Mouse (Mus musculus) heart, embryonic 11.5 days (tissue): ENCODE measurements at regions not wholly inside any gene's neighbourhood (a gene's known extent, or its start where the extent isn't known, plus 50 kb on each side); places are given as distances from the start of the nearest gene placed in this dataset.

Experiments
- ATAC-seq: fragments of 200-750 bp; cut with Nextera tagmentation; replicated peaks from 2 replicates; pipeline ENCODE4 v1.8.0; 2017; ENCODE audit warnings: moderate library complexity; ENCODE audit not compliant: insufficient number of reproducible peaks, low FRiP score, low TSS enrichment
- H3K27ac ChIP-seq: fragments of 300-500 bp; sonication (generic); 2 replicates; pipeline ENCODE4 v1.5.1; 2014; ENCODE audit warnings: mild to moderate bottlenecking, low read depth, low read length
- H3K27me3 ChIP-seq: fragments of 300-500 bp; sonication (generic); 2 replicates; pipeline ENCODE4 v1.6.1; 2014; ENCODE audit warnings: mild to moderate bottlenecking, low read length, mixed read lengths; ENCODE audit not compliant: control insufficient read depth, insufficient read depth
- H3K36me3 ChIP-seq: fragments of 300-500 bp; sonication (generic); 2 replicates; pipeline ENCODE4 v1.6.1; 2014; ENCODE audit warnings: mild to moderate bottlenecking, low read length, moderate library complexity, mixed read lengths; ENCODE audit not compliant: control insufficient read depth, insufficient read depth
- H3K4me1 ChIP-seq: fragments of 300-500 bp; sonication (generic); 2 replicates; pipeline ENCODE4 v1.6.1; 2014; ENCODE audit warnings: low read length; ENCODE audit not compliant: control insufficient read depth, insufficient read depth
- H3K4me2 ChIP-seq: fragments of 300-500 bp; sonication (generic); 2 replicates; pipeline ENCODE4 v1.6.1; 2014; ENCODE audit warnings: mild to moderate bottlenecking, moderate library complexity
- H3K4me3 ChIP-seq: fragments of 300-500 bp; sonication (generic); 2 replicates; pipeline ENCODE4 v1.5.1; 2014; ENCODE audit warnings: low read depth, low read length
- H3K9ac ChIP-seq: fragments of 300-500 bp; sonication (generic); 2 replicates; pipeline ENCODE4 v1.6.1; 2014; ENCODE audit warnings: mild to moderate bottlenecking, low read depth, low read length, moderate library complexity
- H3K9me3 ChIP-seq: fragments of 300-500 bp; sonication (generic); replicated peaks from 2 replicates; pipeline ENCODE4 v1.6.1; 2016; ENCODE audit warnings: low read length; ENCODE audit not compliant: control insufficient read depth
- WGBS: fragments of 180-500 bp; shearing (Covaris S2); extraction: QIAGEN DNeasy Blood & Tissue Kit; methylation state at CpG from one replicate; pipeline ENCODE4 v1.1.7; 2014; ENCODE audit not compliant: insufficient replicate concordance; 5-methylcytosine and 5-hydroxymethylcytosine counted together

DNA sequence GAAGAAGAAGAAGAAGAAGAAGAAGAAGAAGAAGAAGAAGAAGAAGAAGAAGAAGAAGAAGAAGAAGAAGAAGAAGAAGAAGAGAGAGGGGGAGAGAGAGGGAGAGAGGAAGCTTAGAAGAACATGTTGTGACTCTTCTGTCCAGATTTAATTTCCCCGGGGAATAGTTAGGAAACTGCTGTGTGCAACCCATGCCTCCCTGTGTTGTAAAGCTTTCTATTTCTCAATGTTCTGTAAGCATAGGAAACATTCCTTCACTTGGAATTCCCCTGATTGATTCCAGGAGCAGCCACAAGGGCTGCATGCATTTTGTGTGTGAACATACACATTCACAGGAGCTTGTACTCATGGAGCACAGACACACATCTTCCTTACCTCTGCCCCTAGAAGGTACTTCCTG is 81.7 kb downstream of the Mrpl39 start:
- no peak overlapping the region for H3K9ac ChIP-seq
- H3K4me2 ChIP-seq: no peak overlapping the region
- H3K36me3 ChIP-seq: no peaks in the 10 kb centered on the region
- no peak for ATAC-seq
- no peak overlapping the region for H3K4me3 ChIP-seq
- no peaks in the 10 kb centered on the region for H3K4me1 ChIP-seq
- no peaks in the 10 kb centered on the region for H3K27me3 ChIP-seq
- no peaks in the 10 kb centered on the region for H3K9me3 ChIP-seq
- 73% methylated on average over 1 of the region's 1 CpGs for WGBS
- no peak overlapping the region for H3K27ac ChIP-seq

DNA sequence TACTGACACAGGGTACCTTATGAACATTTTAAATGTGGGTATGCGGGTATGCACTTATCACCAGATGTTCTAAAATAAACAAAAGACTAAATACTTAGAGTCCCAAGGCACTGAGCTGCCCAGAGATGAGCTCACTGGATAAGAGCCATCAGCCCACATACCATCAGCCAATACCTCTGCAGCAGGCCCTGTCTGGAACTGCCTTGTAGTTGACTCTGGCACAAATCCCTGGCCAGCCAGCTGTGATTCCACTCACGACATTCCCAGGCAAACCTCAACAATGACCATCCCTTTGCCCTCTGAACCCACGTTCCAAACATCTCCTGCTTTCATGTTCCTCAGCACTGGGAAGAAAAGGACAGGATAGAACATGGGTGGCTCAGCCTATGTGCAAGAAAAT is 73.7 kb downstream of the Mrpl39 start:
- no peaks in the 10 kb centered on the region for H3K9me3 ChIP-seq
- no peak overlapping the region for H3K27ac ChIP-seq
- 0 out of 2 replicates have a peak, but pooled peaks have one; percentile 26 for ATAC-seq
- H3K27me3 ChIP-seq: no peaks in the 10 kb centered on the region
- H3K4me3 ChIP-seq: no peak overlapping the region
- H3K4me2 ChIP-seq: no peak overlapping the region
- H3K4me1 ChIP-seq: no peaks in the 10 kb centered on the region
- WGBS: 49% methylated on average over 3 of the region's 3 CpGs
- no peaks in the 10 kb centered on the region for H3K36me3 ChIP-seq
- H3K9ac ChIP-seq: no peak overlapping the region

DNA sequence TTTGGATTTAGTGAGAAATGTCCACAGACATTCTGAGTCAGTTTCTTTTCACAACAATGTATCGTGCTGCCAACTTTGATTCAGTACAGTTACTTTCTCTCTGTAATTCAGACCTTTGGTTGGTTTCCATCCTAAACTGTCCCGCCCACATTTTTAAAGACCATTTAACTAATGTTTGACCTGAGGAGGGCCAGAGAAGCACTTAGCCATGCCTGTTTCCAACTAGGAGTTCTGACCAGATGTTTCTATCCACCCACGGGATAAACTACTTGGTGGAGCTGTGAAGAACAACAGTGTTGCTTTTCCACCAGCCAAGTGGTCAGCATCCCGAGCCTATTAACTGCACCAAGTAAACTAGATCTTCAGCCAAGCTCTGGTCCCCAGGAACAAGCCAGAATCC is 72.0 kb downstream of the Mrpl39 start:
- H3K4me1 ChIP-seq: no peaks in the 10 kb centered on the region
- no peak overlapping the region for H3K4me2 ChIP-seq
- no peak for ATAC-seq
- no peaks in the 10 kb centered on the region for H3K36me3 ChIP-seq
- no peaks in the 10 kb centered on the region for H3K9me3 ChIP-seq
- no peaks in the 10 kb centered on the region for H3K27me3 ChIP-seq
- H3K4me3 ChIP-seq: no peak overlapping the region
- no peak overlapping the region for H3K27ac ChIP-seq
- no peak overlapping the region for H3K9ac ChIP-seq
- WGBS: 81% methylated on average over 4 of the region's 4 CpGs
